Mouse (Mus musculus) stomach, embryonic 14.5 days (tissue): ENCODE data around the gene Znrf4. TPM values are rescaled to one million over a fixed set of nuclear protein-coding genes. Genes with fewer than 3 reads are reported as not detected.

Experiments used
- ATAC-seq: fragments of 200-750 bp; cut with Nextera tagmentation; 2 replicates; pipeline ENCODE4 v1.8.0; 2017; ENCODE audit warnings: low read depth, moderate TSS enrichment; ENCODE audit not compliant: insufficient number of reproducible peaks, insufficient read depth, low FRiP score
- H3K27ac ChIP-seq: fragments of 300-500 bp; sonication (generic); 2 replicates; pipeline ENCODE4 v1.5.1; 2014; ENCODE audit warnings: mild to moderate bottlenecking, low read length, moderate library complexity, mixed read lengths
- H3K27me3 ChIP-seq: fragments of 300-500 bp; sonication (generic); 2 replicates; pipeline ENCODE4 v1.6.1; 2014; ENCODE audit warnings: low read length, control low read depth, mixed read lengths; ENCODE audit not compliant: control insufficient read depth, insufficient read depth
- H3K36me3 ChIP-seq: fragments of 300-500 bp; sonication (generic); 2 replicates; pipeline ENCODE4 v1.6.1; 2014; ENCODE audit warnings: mild to moderate bottlenecking, control low read depth, low read length, moderate library complexity, mixed read lengths; ENCODE audit not compliant: control insufficient read depth, insufficient read depth
- H3K4me1 ChIP-seq: fragments of 300-500 bp; sonication (generic); 2 replicates; pipeline ENCODE4 v1.6.1; 2014; ENCODE audit warnings: low read length, control low read depth, mixed read lengths; ENCODE audit not compliant: control insufficient read depth, insufficient read depth
- H3K4me2 ChIP-seq: fragments of 300-500 bp; sonication (generic); replicated peaks from 2 replicates; pipeline ENCODE4 v1.6.1; 2014; ENCODE audit warnings: low read depth, low read length, control low read depth
- H3K4me3 ChIP-seq: fragments of 300-500 bp; sonication (generic); 2 replicates; pipeline ENCODE4 v1.5.1; 2014; ENCODE audit warnings: low read depth, low read length, control low read depth
- H3K9ac ChIP-seq: fragments of 300-500 bp; sonication (generic); replicated peaks from 2 replicates; pipeline ENCODE4 v1.6.1; 2014; ENCODE audit warnings: low read depth, mild to moderate bottlenecking, control low read depth, low read length, moderate library complexity, mixed read lengths
- H3K9me3 ChIP-seq: fragments of 300-500 bp; sonication (generic); 2 replicates; pipeline ENCODE4 v1.6.1; 2016; ENCODE audit warnings: low read depth, low read length, control low read depth; ENCODE audit not compliant: control insufficient read depth
- WGBS: fragments of 180-500 bp; shearing (Covaris S2); extraction: QIAGEN DNeasy Blood & Tissue Kit; methylation state at CpG from one replicate; pipeline ENCODE4 v1.1.7; 2014; 5-methylcytosine and 5-hydroxymethylcytosine counted together
- polyA plus RNA-seq: library from polyadenylated mRNA; unstranded; fragments of >200 nt; fragmentation: Nextera tagmentation; extraction: Ambion mirVana; gene quantifications from 2 replicates; pipeline ENCODE4 v1.2.1, GENCODE M21; 2014

The Znrf4 gene
- polyA plus RNA-seq, 1 experiment from 2014 or later: not detected

- no peaks in the 10 kb centered on the region for H3K36me3 ChIP-seq
- WGBS: 62% methylated on average over 8 of the region's 8 CpGs
- no peak for ATAC-seq
Observed at GRCm38 (mm10) chr17:56542736-56543135, 30.5 kb upstream of the Znrf4 start.

DNA sequence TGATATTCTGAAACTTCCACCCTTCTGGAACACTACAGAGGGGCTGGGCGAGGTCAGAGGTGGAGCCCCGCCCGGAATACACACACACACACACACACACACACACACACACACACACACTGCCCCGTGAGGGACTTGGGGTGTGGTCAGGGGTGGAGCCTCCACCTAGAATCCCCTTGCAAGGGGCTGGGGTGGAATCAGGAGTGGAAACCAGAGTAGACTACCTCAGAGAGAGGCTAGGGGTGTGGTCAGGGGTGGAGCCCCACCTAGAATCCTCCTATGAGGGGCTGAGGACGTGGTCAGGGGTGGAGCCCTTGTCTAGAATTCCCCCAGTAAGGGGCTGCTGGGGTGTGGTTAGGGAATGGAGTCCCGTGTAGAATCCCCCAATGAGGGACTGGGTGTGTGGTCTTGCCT, 28.3 kb upstream of the Znrf4 start:
- Histone ChIP-seq H3K27me3 (no peaks in the 10 kb centered on the region), H3K36me3 (no peaks in the 10 kb centered on the region), H3K4me3 (no peak overlapping the region), H3K9me3 (no peaks in the 10 kb centered on the region), H3K4me1 (0 out of 2 replicates have a peak, but pooled peaks cover 3% of the 10 kb centered on the region), H3K27ac (no peak overlapping the region), H3K4me2 (no peak overlapping the region), H3K9ac (no peak overlapping the region)
- WGBS: 23% methylated on average over 6 of the region's 6 CpGs
- ATAC-seq: peak; percentile 87

More at GRCm38 (mm10) chr17:56542736-56543135, 30.5 kb upstream of the Znrf4 start:
- no peaks in the 10 kb centered on the region for H3K27me3 ChIP-seq
- no peaks in the 10 kb centered on the region for H3K9me3 ChIP-seq
- no peak overlapping the region for H3K27ac ChIP-seq
- no peaks in the 10 kb centered on the region for H3K4me1 ChIP-seq
- no peak overlapping the region for H3K4me2 ChIP-seq
- H3K4me3 ChIP-seq: no peak overlapping the region
- no peak overlapping the region for H3K9ac ChIP-seq

DNA sequence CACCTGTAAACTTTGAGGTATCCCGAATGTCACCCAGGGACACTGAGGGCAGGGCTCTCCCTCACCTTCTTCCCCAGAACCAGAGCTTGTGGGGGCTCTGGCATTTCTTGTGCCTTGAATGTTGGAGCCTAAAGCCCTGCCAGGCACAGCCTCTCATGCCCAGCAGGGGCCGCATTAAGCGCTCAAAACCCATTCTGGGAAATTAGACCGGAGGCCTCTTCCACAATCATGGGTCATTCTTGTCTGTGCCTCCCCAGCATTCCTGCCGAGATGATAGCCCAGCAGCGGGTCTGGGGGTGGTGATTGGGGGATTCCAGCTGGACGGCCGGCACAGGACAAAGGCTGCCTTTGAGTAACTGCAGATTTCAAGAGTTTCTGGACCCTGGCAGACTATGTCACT, 25.7 kb upstream of the Znrf4 start:
- Histone ChIP-seq H3K4me2 (no peak overlapping the region), H3K36me3 (no peaks in the 10 kb centered on the region), H3K27ac (no peak overlapping the region), H3K4me3 (no peak overlapping the region), H3K9ac (no peak overlapping the region), H3K27me3 (no peaks in the 10 kb centered on the region), H3K9me3 (no peaks in the 10 kb centered on the region), H3K4me1 (0 out of 2 replicates have a peak, but pooled peaks cover 3% of the 10 kb centered on the region)
- WGBS: 42% methylated on average over 8 of the region's 8 CpGs
- ATAC-seq: no peak

DNA sequence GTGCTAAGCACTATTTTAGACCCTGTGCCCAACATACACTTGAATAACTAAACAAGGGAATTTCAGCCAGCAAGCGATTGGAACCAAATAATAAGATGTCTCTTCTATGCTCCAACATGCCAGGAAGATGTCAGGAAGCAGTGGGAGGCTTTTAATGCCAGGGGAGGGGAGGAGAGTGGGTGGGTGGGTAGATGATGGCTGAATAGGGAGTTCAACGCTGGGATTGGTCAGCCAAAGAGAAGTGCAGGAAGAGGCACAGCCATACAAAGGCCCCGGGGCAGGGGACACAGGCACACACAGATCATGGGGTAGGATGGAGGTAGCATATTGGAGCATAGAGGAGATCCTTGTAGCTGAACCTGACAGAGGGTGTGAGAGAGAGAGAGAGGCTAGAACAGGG, 24.6 kb upstream of the Znrf4 start:
- H3K4me2 ChIP-seq: no peak overlapping the region
- no peaks in the 10 kb centered on the region for H3K27me3 ChIP-seq
- no peaks in the 10 kb centered on the region for H3K9me3 ChIP-seq
- H3K9ac ChIP-seq: no peak overlapping the region
- 0 out of 2 replicates have a peak, but pooled peaks cover 3% of the 10 kb centered on the region for H3K4me1 ChIP-seq
- no peak for ATAC-seq
- H3K27ac ChIP-seq: no peak overlapping the region
- WGBS: 71% methylated on average over 3 of the region's 3 CpGs
- H3K4me3 ChIP-seq: no peak overlapping the region
- no peaks in the 10 kb centered on the region for H3K36me3 ChIP-seq

- Histone ChIP-seq H3K9ac (no peak overlapping the region), H3K27ac (no peak overlapping the region), H3K9me3 (no peaks in the 10 kb centered on the region), H3K36me3 (no peaks in the 10 kb centered on the region), H3K4me2 (no peak overlapping the region), H3K27me3 (no peaks in the 10 kb centered on the region), H3K4me1 (0 out of 2 replicates have a peak, but pooled peaks cover 3% of the 10 kb centered on the region), H3K4me3 (no peak overlapping the region)
- WGBS: 59% methylated on average over 14 of the region's 14 CpGs
- no peak for ATAC-seq
Observed at GRCm38 (mm10) chr17:56536192-56536591, 24.0 kb upstream of the Znrf4 start.

GRCm38 (mm10) chr17:56524943-56525342, 12.7 kb upstream of the Znrf4 start:
- no peak overlapping the region for H3K27ac ChIP-seq
- no peaks in the 10 kb centered on the region for H3K4me1 ChIP-seq
- H3K9me3 ChIP-seq: no peaks in the 10 kb centered on the region
- no peaks in the 10 kb centered on the region for H3K27me3 ChIP-seq
- no peak overlapping the region for H3K4me3 ChIP-seq
- H3K9ac ChIP-seq: no peak overlapping the region
- 51% methylated on average over 4 of the region's 4 CpGs for WGBS
- H3K4me2 ChIP-seq: no peak overlapping the region
- no peak for ATAC-seq
- H3K36me3 ChIP-seq: no peaks in the 10 kb centered on the region

DNA sequence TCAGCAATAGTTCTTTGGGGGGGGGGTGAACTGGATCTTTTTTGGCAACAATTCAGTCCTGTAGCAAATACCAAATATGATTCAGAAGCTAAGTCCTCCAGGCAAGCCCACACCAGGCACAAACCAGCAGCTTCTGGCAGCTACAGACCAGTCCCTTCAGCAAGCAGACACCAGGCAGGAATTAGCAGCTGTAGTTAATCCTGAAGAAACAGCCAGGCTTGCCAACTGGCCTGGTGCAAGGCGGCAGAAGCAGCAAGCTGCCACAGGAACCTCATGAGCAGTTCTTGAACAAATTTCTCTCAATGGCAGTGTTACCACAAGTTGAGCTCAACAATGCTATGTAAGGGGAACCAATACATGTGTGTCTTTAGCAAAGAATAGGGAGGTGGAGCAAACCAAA, 10.5 kb upstream of the Znrf4 start:
- no peak for ATAC-seq
- 50% methylated on average over 1 of the region's 1 CpGs for WGBS

GRCm38 (mm10) chr17:56515690-56516410, 3.6 kb upstream of the Znrf4 start:
- 11% methylated on average over 13 of the region's 13 CpGs for WGBS
- Histone ChIP-seq H3K4me2 (peak overlapping the region; percentile 8), H3K9ac (no peak overlapping the region), H3K4me3 (no peak overlapping the region), H3K4me1 (peaks cover 8% of the 10 kb centered on the region), H3K9me3 (no peaks in the 10 kb centered on the region), H3K27ac (0 out of 2 replicates have a peak overlapping the region, but pooled peaks have one; percentile 2), H3K36me3 (no peaks in the 10 kb centered on the region), H3K27me3 (peaks cover 21% of the 10 kb centered on the region)
- ATAC-seq: peak; percentile 61; the same call in 1 of the 2 replicates

More for the DNA sequence above, 10.5 kb upstream of the Znrf4 start:
- Histone ChIP-seq H3K36me3 (no peaks in the 10 kb centered on the region), H3K9me3 (no peaks in the 10 kb centered on the region), H3K27me3 (no peaks in the 10 kb centered on the region), H3K4me3 (no peak overlapping the region), H3K9ac (no peak overlapping the region), H3K4me1 (no peaks in the 10 kb centered on the region), H3K27ac (no peak overlapping the region), H3K4me2 (no peak overlapping the region)
